Mouse (Mus musculus): Measurements from ENCODE around the gene Kcnd3. TPM values are rescaled to one million over a fixed set of nuclear protein-coding genes. Genes with fewer than 3 reads are reported as not detected.

The Kcnd3 gene
- polyA plus RNA-seq, 1 experiment from 2014 or later = 8.2 TPM

- H3K4me2 ChIP-seq = no peak overlapping the region
- H3K4me1 ChIP-seq = no peaks in the 10 kb centered on the region
- H3K27ac ChIP-seq (replicated peaks) = no peak overlapping the region
- no peaks in the 10 kb centered on the region for H3K36me3 ChIP-seq
- H3K4me3 ChIP-seq (replicated peaks) = no peak overlapping the region
- H3K9ac ChIP-seq (replicated peaks) = no peak overlapping the region
- H3K27me3 ChIP-seq (replicated peaks) = no peaks in the 10 kb centered on the region
- no peak for ATAC-seq (ENCODE audit: low FRiP score)
- H3K9me3 ChIP-seq (replicated peaks) = no peaks in the 10 kb centered on the region
- WGBS = 51% methylated on average over 6 of the region's 6 CpGs
Measured at GRCm38 (mm10) chr3:105627258-105627657, 175.1 kb downstream of the Kcnd3 start.

GRCm38 (mm10) chr3:105632296-105632695 lies 180.2 kb downstream of the Kcnd3 start:
- H3K27me3 ChIP-seq (replicated peaks) = no peaks in the 10 kb centered on the region
- H3K4me2 ChIP-seq = no peak overlapping the region
- WGBS = 47% methylated on average over 2 of the region's 2 CpGs
- H3K9me3 ChIP-seq (replicated peaks) = no peaks in the 10 kb centered on the region
- no peak for ATAC-seq (ENCODE audit: low FRiP score)
- no peak overlapping the region for H3K27ac ChIP-seq (replicated peaks)
- no peaks in the 10 kb centered on the region for H3K4me1 ChIP-seq
- no peaks in the 10 kb centered on the region for H3K36me3 ChIP-seq
- no peak overlapping the region for H3K4me3 ChIP-seq (replicated peaks)
- H3K9ac ChIP-seq (replicated peaks) = no peak overlapping the region

GRCm38 (mm10) chr3:105633021-105633420 lies 180.9 kb downstream of the Kcnd3 start:
- Histone ChIP-seq H3K9me3 (replicated peaks) (no peaks in the 10 kb centered on the region), H3K27me3 (replicated peaks) (no peaks in the 10 kb centered on the region), H3K27ac (replicated peaks) (no peak overlapping the region), H3K36me3 (no peaks in the 10 kb centered on the region), H3K9ac (replicated peaks) (no peak overlapping the region), H3K4me3 (replicated peaks) (no peak overlapping the region), H3K4me1 (no peaks in the 10 kb centered on the region), H3K4me2 (no peak overlapping the region)
- ATAC-seq (ENCODE audit: low FRiP score) = no peak
- 83% methylated on average over 3 of the region's 3 CpGs for WGBS

GRCm38 (mm10) chr3:105642186-105642585 lies 190.1 kb downstream of the Kcnd3 start:
- H3K27ac ChIP-seq (replicated peaks) = no peak overlapping the region
- H3K9me3 ChIP-seq (replicated peaks) = no peaks in the 10 kb centered on the region
- no peak overlapping the region for H3K9ac ChIP-seq (replicated peaks)
- no peaks in the 10 kb centered on the region for H3K36me3 ChIP-seq
- no peak overlapping the region for H3K4me3 ChIP-seq (replicated peaks)
- no peaks in the 10 kb centered on the region for H3K27me3 ChIP-seq (replicated peaks)
- no peak overlapping the region for H3K4me2 ChIP-seq
- WGBS = 48% methylated on average over 1 of the region's 1 CpGs
- ATAC-seq (ENCODE audit: low FRiP score) = 0 out of 2 replicates have a peak, but pooled peaks have one; percentile 51
- H3K4me1 ChIP-seq = no peaks in the 10 kb centered on the region

GRCm38 (mm10) chr3:105643566-105643965 lies 191.4 kb downstream of the Kcnd3 start:
- Histone ChIP-seq H3K9ac (replicated peaks) (no peak overlapping the region), H3K36me3 (no peaks in the 10 kb centered on the region), H3K4me3 (replicated peaks) (no peak overlapping the region), H3K4me2 (no peak overlapping the region), H3K4me1 (no peaks in the 10 kb centered on the region), H3K27ac (replicated peaks) (no peak overlapping the region), H3K27me3 (replicated peaks) (no peaks in the 10 kb centered on the region), H3K9me3 (replicated peaks) (no peaks in the 10 kb centered on the region)
- 81% methylated on average over 5 of the region's 5 CpGs for WGBS
- ATAC-seq (ENCODE audit: low FRiP score) = no peak

GRCm38 (mm10) chr3:105648889-105649567 lies 196.9 kb downstream of the Kcnd3 start:
- Histone ChIP-seq H3K9ac (replicated peaks) (no peak overlapping the region), H3K4me1 (no peaks in the 10 kb centered on the region), H3K4me2 (no peak overlapping the region), H3K36me3 (no peaks in the 10 kb centered on the region), H3K27ac (replicated peaks) (no peak overlapping the region), H3K27me3 (replicated peaks) (no peaks in the 10 kb centered on the region), H3K9me3 (replicated peaks) (no peaks in the 10 kb centered on the region), H3K4me3 (replicated peaks) (no peak overlapping the region)
- ATAC-seq (ENCODE audit: low FRiP score) = peak; percentile 59; the same call in 1 of the 2 replicates
- WGBS = 70% methylated on average over 8 of the region's 8 CpGs

GRCm38 (mm10) chr3:105653544-105654380 lies 201.6 kb downstream of the Kcnd3 start:
- Histone ChIP-seq H3K27me3 (replicated peaks) (no peaks in the 10 kb centered on the region), H3K36me3 (no peaks in the 10 kb centered on the region), H3K27ac (replicated peaks) (no peak overlapping the region), H3K9me3 (replicated peaks) (no peaks in the 10 kb centered on the region), H3K4me1 (no peaks in the 10 kb centered on the region), H3K4me2 (no peak overlapping the region), H3K4me3 (replicated peaks) (no peak overlapping the region), H3K9ac (replicated peaks) (no peak overlapping the region)
- 87% methylated on average over 13 of the region's 13 CpGs for WGBS
- no peak for ATAC-seq (ENCODE audit: low FRiP score)

GRCm38 (mm10) chr3:105655031-105655585 lies 203.0 kb downstream of the Kcnd3 start:
- no peak for ATAC-seq (ENCODE audit: low FRiP score)
- Histone ChIP-seq H3K4me2 (no peak overlapping the region), H3K9me3 (replicated peaks) (no peaks in the 10 kb centered on the region), H3K9ac (replicated peaks) (no peak overlapping the region), H3K4me1 (no peaks in the 10 kb centered on the region), H3K36me3 (no peaks in the 10 kb centered on the region), H3K27me3 (replicated peaks) (no peaks in the 10 kb centered on the region), H3K27ac (replicated peaks) (no peak overlapping the region), H3K4me3 (replicated peaks) (no peak overlapping the region)
- 94% methylated on average over 11 of the region's 11 CpGs for WGBS

- no peak overlapping the region for H3K27ac ChIP-seq (replicated peaks)
- ATAC-seq (ENCODE audit: low FRiP score) = no peak
- H3K9me3 ChIP-seq (replicated peaks) = no peaks in the 10 kb centered on the region
- no peak overlapping the region for H3K4me2 ChIP-seq
- H3K27me3 ChIP-seq (replicated peaks) = no peaks in the 10 kb centered on the region
- H3K36me3 ChIP-seq = 0 out of 2 replicates have a peak, but pooled peaks cover under 1% of the 10 kb centered on the region
- H3K4me1 ChIP-seq = no peaks in the 10 kb centered on the region
- no peak overlapping the region for H3K9ac ChIP-seq (replicated peaks)
- no peak overlapping the region for H3K4me3 ChIP-seq (replicated peaks)
- whole genome bisulfite sequencing = 71% methylated on average over 2 of the region's 2 CpGs
Measured at GRCm38 (mm10) chr3:105660530-105660929, 208.4 kb downstream of the Kcnd3 start.

- Histone ChIP-seq H3K27me3 (replicated peaks) (no peaks in the 10 kb centered on the region), H3K9me3 (replicated peaks) (no peaks in the 10 kb centered on the region), H3K4me3 (replicated peaks) (no peak overlapping the region), H3K27ac (replicated peaks) (no peak overlapping the region), H3K36me3 (0 out of 2 replicates have a peak, but pooled peaks cover 5% of the 10 kb centered on the region), H3K4me1 (no peaks in the 10 kb centered on the region), H3K4me2 (no peak overlapping the region), H3K9ac (replicated peaks) (no peak overlapping the region)
- 78% methylated on average over 8 of the region's 8 CpGs for WGBS
- no peak for ATAC-seq (ENCODE audit: low FRiP score)
Measured at GRCm38 (mm10) chr3:105663043-105663442, 210.9 kb downstream of the Kcnd3 start.

GRCm38 (mm10) chr3:105665105-105665765 lies 213.1 kb downstream of the Kcnd3 start:
- Histone ChIP-seq H3K36me3 (peaks cover 11% of the 10 kb centered on the region; the same call in 1 of the 2 replicates), H3K9ac (replicated peaks) (no peak overlapping the region), H3K9me3 (replicated peaks) (no peaks in the 10 kb centered on the region), H3K4me2 (no peak overlapping the region), H3K27me3 (replicated peaks) (no peaks in the 10 kb centered on the region), H3K27ac (replicated peaks) (no peak overlapping the region), H3K4me3 (replicated peaks) (no peak overlapping the region), H3K4me1 (no peaks in the 10 kb centered on the region)
- 89% methylated on average over 9 of the region's 9 CpGs for WGBS
- ATAC-seq (ENCODE audit: low FRiP score) = no peak

All from neural tube, embryonic 15.5 days (tissue).